Mouse (Mus musculus) hindbrain, postnatal 0 days (tissue): ENCODE measurements at regions not wholly inside any gene's neighbourhood (a gene's known extent, or its start where the extent isn't known, plus 50 kb on each side); places are given as distances from the start of the nearest gene placed in this dataset.

Experiments
- ATAC-seq: fragments of 200-750 bp; cut with Nextera tagmentation; 2 replicates; pipeline ENCODE4 v1.8.0; 2017; ENCODE audit warnings: mild to moderate bottlenecking, moderate TSS enrichment, moderate library complexity
- DNase-seq: peaks from one replicate; pipeline ENCODE4 v3.0.0-alpha.2; 2015; ENCODE audit warnings: low spot score
- H3K27ac ChIP-seq: fragments of 300-500 bp; sonication (generic); 2 replicates; pipeline ENCODE4 v1.5.1; 2014; ENCODE audit warnings: mild to moderate bottlenecking
- H3K27me3 ChIP-seq: fragments of 300-500 bp; sonication (generic); 2 replicates; pipeline ENCODE4 v1.6.1; 2014; ENCODE audit warnings: low read length, mixed read lengths; ENCODE audit not compliant: insufficient read depth
- H3K36me3 ChIP-seq: fragments of 300-500 bp; sonication (generic); 2 replicates; pipeline ENCODE4 v1.6.1; 2014; ENCODE audit warnings: low read length, mixed read lengths; ENCODE audit not compliant: insufficient read depth
- H3K4me1 ChIP-seq: fragments of 300-500 bp; sonication (generic); 2 replicates; pipeline ENCODE4 v1.6.1; 2014; ENCODE audit warnings: antibody characterized with exemption, low read length, mixed read lengths; ENCODE audit not compliant: insufficient read depth
- H3K4me2 ChIP-seq: fragments of 300-500 bp; sonication (generic); 2 replicates; pipeline ENCODE4 v1.6.1; 2014; ENCODE audit warnings: low read depth, mild to moderate bottlenecking, low read length, moderate library complexity, mixed read lengths
- H3K4me3 ChIP-seq: fragments of 300-500 bp; sonication (generic); 2 replicates; pipeline ENCODE4 v1.5.1; 2014; ENCODE audit warnings: low read length
- H3K9ac ChIP-seq: fragments of 300-500 bp; sonication (generic); replicated peaks from 2 replicates; pipeline ENCODE4 v1.6.1; 2014; ENCODE audit warnings: mild to moderate bottlenecking, low read length, moderate library complexity, mixed read lengths
- H3K9me3 ChIP-seq: fragments of 300-500 bp; sonication (generic); 2 replicates; pipeline ENCODE4 v1.6.1; 2016; ENCODE audit warnings: low read length, mixed read lengths
- CTCF ChIP-seq: IDR thresholded peaks from 2 replicates; pipeline ENCODE4 v1.5.1; 2016; ENCODE audit warnings: antibody characterized with exemption, control low read depth, low read depth
- whole genome bisulfite sequencing: fragments of 180-500 bp; shearing (Covaris S2); extraction: QIAGEN DNeasy Blood & Tissue Kit; methylation state at CpG from one replicate; pipeline ENCODE4 v1.1.7; 2014; 5-methylcytosine and 5-hydroxymethylcytosine counted together

GRCm38 (mm10) chr6:8896097-8896496 is 52.1 kb upstream of the Nxph1 start:
- ATAC-seq: no peak
- H3K4me2 ChIP-seq: no peak overlapping the region
- H3K27ac ChIP-seq: no peak overlapping the region
- no peak overlapping the region for H3K9ac ChIP-seq
- peaks cover 13% of the 10 kb centered on the region for H3K4me1 ChIP-seq
- WGBS: 83% methylated on average over 4 of the region's 4 CpGs
- no peak for DNase-seq
- no peaks in the 10 kb centered on the region for H3K9me3 ChIP-seq
- H3K36me3 ChIP-seq: no peaks in the 10 kb centered on the region
- H3K27me3 ChIP-seq: no peaks in the 10 kb centered on the region
- TF ChIP-seq CTCF: no peak
- H3K4me3 ChIP-seq: no peak overlapping the region

- Histone ChIP-seq H3K27ac (no peak overlapping the region), H3K9me3 (no peaks in the 10 kb centered on the region), H3K4me1 (peaks cover 13% of the 10 kb centered on the region), H3K4me3 (no peak overlapping the region), H3K4me2 (no peak overlapping the region), H3K27me3 (no peaks in the 10 kb centered on the region), H3K9ac (no peak overlapping the region), H3K36me3 (no peaks in the 10 kb centered on the region)
- ATAC-seq (peak; percentile 52; the same call in 1 of the 2 replicates), DNase-seq (peak; percentile 28)
- no peak for TF ChIP-seq CTCF
- WGBS: 32% methylated on average over 5 of the region's 5 CpGs
Measured at GRCm38 (mm10) chr6:8896822-8897221, 51.4 kb upstream of the Nxph1 start.

GRCm38 (mm10) chr6:8897334-8897733 is 50.9 kb upstream of the Nxph1 start:
- H3K27ac ChIP-seq: no peak overlapping the region
- WGBS: 22% methylated on average over 7 of the region's 7 CpGs
- H3K4me3 ChIP-seq: no peak overlapping the region
- H3K27me3 ChIP-seq: no peaks in the 10 kb centered on the region
- TF ChIP-seq CTCF: no peak
- peak; percentile 75 for ATAC-seq
- no peaks in the 10 kb centered on the region for H3K36me3 ChIP-seq
- H3K9me3 ChIP-seq: no peaks in the 10 kb centered on the region
- peaks cover 13% of the 10 kb centered on the region for H3K4me1 ChIP-seq
- H3K9ac ChIP-seq: no peak overlapping the region
- H3K4me2 ChIP-seq: no peak overlapping the region
- DNase-seq: peak; percentile 57

GRCm38 (mm10) chr6:8898268-8898667 is 50.0 kb upstream of the Nxph1 start:
- no peak for DNase-seq
- TF ChIP-seq CTCF: no peak
- Histone ChIP-seq H3K4me1 (peaks cover 13% of the 10 kb centered on the region), H3K4me3 (no peak overlapping the region), H3K36me3 (no peaks in the 10 kb centered on the region), H3K9me3 (no peaks in the 10 kb centered on the region), H3K4me2 (no peak overlapping the region), H3K27me3 (no peaks in the 10 kb centered on the region), H3K27ac (no peak overlapping the region), H3K9ac (no peak overlapping the region)
- 37% methylated on average over 3 of the region's 3 CpGs for WGBS
- no peak for ATAC-seq
